Mouse (Mus musculus): ENCODE measurements at regions not wholly inside any gene's neighbourhood (a gene's known extent, or its start where the extent isn't known, plus 50 kb on each side); places are given as distances from the start of the nearest gene placed in this dataset.

GRCm38 (mm10) chr13:85498696-85499095 lies 209.8 kb upstream of the Rasa1 start:
- TF ChIP-seq POLR2A (IDR thresholded peaks at IDR 0.05; ENCODE audit: borderline replicate concordance, insufficient read depth, low read length) (no peak), CTCF (IDR thresholded peaks at IDR 0.05; ENCODE audit: borderline replicate concordance, insufficient read depth, low read depth, low read length) (no peak)

Data from cerebellum, adult 2 months (tissue).